ENCODE assay signal across 8 mouse cellular contexts in the genomic region with DNA sequence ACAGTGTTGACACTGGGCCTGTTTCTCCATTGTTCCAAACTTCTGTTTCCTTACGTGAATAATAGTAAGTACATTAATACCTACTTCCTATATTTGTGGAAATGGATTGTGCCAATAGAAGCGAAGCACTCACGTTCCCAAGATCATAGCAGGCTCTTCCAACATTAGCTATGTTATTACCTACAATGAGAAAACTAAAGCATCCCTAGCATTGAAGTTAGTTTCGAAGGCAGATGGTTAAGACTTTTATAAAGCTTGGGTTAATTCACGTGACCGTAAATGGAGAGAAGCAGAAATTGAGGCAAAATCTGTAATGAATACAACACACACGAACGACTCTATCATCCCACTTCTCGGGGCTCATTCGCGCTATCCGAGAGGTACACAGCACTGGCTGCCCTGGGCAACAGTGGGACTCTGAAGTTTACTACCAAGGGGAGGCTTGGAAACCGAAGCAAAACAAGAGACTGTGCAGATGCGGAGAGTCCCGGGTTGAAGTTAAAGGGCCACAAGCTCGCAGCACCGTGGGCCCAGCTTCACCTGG. TPM values are rescaled to one million over a fixed set of nuclear protein-coding genes. Genes with fewer than 3 reads are reported as not detected.
DNase-seq lines count a peak whose midpoint lies in the region; ATAC-seq and TF ChIP-seq lines count a peak whose summit lies in the region.

No protein-coding gene starts in this region.

- DNase-seq in lung, embryonic 14.5 days = peak; percentile 20
- DNase-seq in lung, postnatal 14 days = no peak
- DNase-seq in embryonic facial prominence, embryonic 11.5 days (ENCODE audit: low spot score) = peak; percentile 36
- no peak for DNase-seq in adrenal gland, adult 8-10 months
- no peak for DNase-seq in urinary bladder, postnatal 36 days (ENCODE audit: low spot score in 2 of 2)
- DNase-seq in spleen, postnatal 14 days (ENCODE audit: low spot score in 2 of 2) = no peak

- no peaks in the 10 kb centered on the region for H3K27me3 ChIP-seq in lung, embryonic 14.5 days (ENCODE audit: insufficient read depth, low read length)
- no peaks in the 10 kb centered on the region for H3K27me3 ChIP-seq in embryonic facial prominence, embryonic 11.5 days (ENCODE audit: control insufficient read depth, insufficient read depth, low read length)
- H3K27me3 ChIP-seq in midbrain, embryonic 12.5 days = no peaks in the 10 kb centered on the region

- 2% methylated on average over 17 of the region's 17 CpGs for WGBS in lung, embryonic 14.5 days
- 5% methylated on average over 17 of the region's 17 CpGs for WGBS in embryonic facial prominence, embryonic 11.5 days
- 4% methylated on average over 17 of the region's 17 CpGs for WGBS in midbrain, embryonic 12.5 days

- no peaks in the 10 kb centered on the region for H3K4me1 ChIP-seq in lung, embryonic 14.5 days (ENCODE audit: insufficient read depth)
- H3K4me1 ChIP-seq in embryonic facial prominence, embryonic 11.5 days (ENCODE audit: control insufficient read depth, insufficient read depth, low read length) = no peaks in the 10 kb centered on the region
- peaks cover 10% of the 10 kb centered on the region for H3K4me1 ChIP-seq in midbrain, embryonic 12.5 days

- ATAC-seq in lung, embryonic 14.5 days (ENCODE audit: insufficient read depth) = peak; percentile 55; the same call in 1 of the 2 replicates
- ATAC-seq in embryonic facial prominence, embryonic 11.5 days (replicated peaks; ENCODE audit: insufficient number of reproducible peaks, low FRiP score, low TSS enrichment, low read depth) = peak; percentile 79
- ATAC-seq in inflammation-experienced regulatory T-cells, adult 6 months = peak; percentile 6
- ATAC-seq in midbrain, embryonic 12.5 days (ENCODE audit: low FRiP score, low read depth) = peak; percentile 78

- H3K4me3 ChIP-seq in lung, embryonic 14.5 days (ENCODE audit: low read depth, low read length) = peak overlapping the region; percentile 93
- H3K4me3 ChIP-seq in embryonic facial prominence, embryonic 11.5 days (ENCODE audit: low read depth, low read length) = peak overlapping the region; percentile 72
- H3K4me3 ChIP-seq in midbrain, embryonic 12.5 days = peak overlapping the region; percentile 95

- no peaks in the 10 kb centered on the region for H3K9me3 ChIP-seq in lung, embryonic 14.5 days (ENCODE audit: low read depth, low read length)
- H3K9me3 ChIP-seq in embryonic facial prominence, embryonic 11.5 days (replicated peaks; ENCODE audit: control insufficient read depth, low read length) = no peaks in the 10 kb centered on the region
- H3K9me3 ChIP-seq in midbrain, embryonic 12.5 days = no peaks in the 10 kb centered on the region

- H3K9ac ChIP-seq in lung, embryonic 14.5 days = peak overlapping the region; percentile 99
- H3K9ac ChIP-seq in embryonic facial prominence, embryonic 11.5 days (replicated peaks; ENCODE audit: low read length) = peak overlapping the region; percentile 96
- H3K9ac ChIP-seq in midbrain, embryonic 12.5 days (replicated peaks) = peak overlapping the region; percentile 97

- H3K4me2 ChIP-seq in lung, embryonic 14.5 days = peak overlapping the region; percentile 77
- H3K4me2 ChIP-seq in embryonic facial prominence, embryonic 11.5 days (ENCODE audit: low read depth, low read length) = peak overlapping the region; percentile 46
- H3K4me2 ChIP-seq in midbrain, embryonic 12.5 days (replicated peaks) = peak overlapping the region; percentile 78

- H3K27ac ChIP-seq in lung, embryonic 14.5 days (ENCODE audit: low read depth) = peak overlapping the region; percentile 91
- H3K27ac ChIP-seq in embryonic facial prominence, embryonic 11.5 days (replicated peaks; ENCODE audit: low read depth, low read length) = peak overlapping the region; percentile 84
- peak overlapping the region; percentile 90 for H3K27ac ChIP-seq in midbrain, embryonic 12.5 days (replicated peaks)

- no peaks in the 10 kb centered on the region for H3K36me3 ChIP-seq in lung, embryonic 14.5 days (ENCODE audit: insufficient read depth)
- H3K36me3 ChIP-seq in embryonic facial prominence, embryonic 11.5 days (replicated peaks; ENCODE audit: control insufficient read depth, insufficient read depth, low read depth, low read length) = peaks cover 3% of the 10 kb centered on the region; the same call in 1 of the 2 replicates
- no peaks in the 10 kb centered on the region for H3K36me3 ChIP-seq in midbrain, embryonic 12.5 days

- TF ChIP-seq CTCF in lung, embryonic 14.5 days (IDR thresholded peaks at IDR 0.05; ENCODE audit: low read depth) = no peak

RNA-seq across cellular contexts. Expression of a gene that starts 0.7 kb away (rescaled TPM):
- 263 and 276 TPM in 2 replicates for polyA plus RNA-seq in lung, embryonic 14.5 days (2014; fragmentation: Nextera tagmentation; extraction: Ambion mirVana)
- polyA plus RNA-seq in embryonic facial prominence, embryonic 11.5 days (2014; fragmentation: Nextera tagmentation; extraction: Ambion mirVana) = 286 and 289 TPM in 2 replicates
- 100 to 1,000 TPM; 114 to 194 (median 165) TPM for polyA plus RNA-seq in inflammation-experienced regulatory T-cells, adult 6 months (2017; shearing (Covaris generic))
- polyA plus RNA-seq in midbrain, embryonic 12.5 days (2016; fragmentation: Nextera tagmentation; extraction: Ambion mirVana) = 220 and 223 TPM in 2 replicates
- 10 to 100 TPM; 60.0 to 79.9 (median 66.5) TPM for total RNA-seq in adrenal gland, adult 8-10 months (2022)

Comparison
In these comparisons a context has a peak if more than half of its experiments do, and no peak if none do; other contexts are left out.
1. DNase-seq: peak in lung, embryonic 14.5 days (single experiment) and embryonic facial prominence, embryonic 11.5 days (single experiment); none in lung, postnatal 14 days (single experiment), adrenal gland, adult 8-10 months (single experiment), urinary bladder, postnatal 36 days (0 of 2) and spleen, postnatal 14 days (0 of 2).
2. ATAC-seq: peak in every context shown above with its lines; median percentile 79 in embryonic facial prominence, embryonic 11.5 days; 78 in midbrain, embryonic 12.5 days; 55 in lung, embryonic 14.5 days; 6 in inflammation-experienced regulatory T-cells, adult 6 months.
3. Peak in every context shown above with its lines, with median percentiles within 50 percentile points of each other: H3K27ac ChIP-seq, H3K4me2 ChIP-seq, H3K4me3 ChIP-seq and H3K9ac ChIP-seq.